Mouse (Mus musculus) kidney, adult 9 months (tissue): Measurements from ENCODE around the gene Mad1l1.

Experiments
- DNase-seq: peaks from one replicate; pipeline ENCODE4 v3.0.0; 2022

Gene Mad1l1

DNA sequence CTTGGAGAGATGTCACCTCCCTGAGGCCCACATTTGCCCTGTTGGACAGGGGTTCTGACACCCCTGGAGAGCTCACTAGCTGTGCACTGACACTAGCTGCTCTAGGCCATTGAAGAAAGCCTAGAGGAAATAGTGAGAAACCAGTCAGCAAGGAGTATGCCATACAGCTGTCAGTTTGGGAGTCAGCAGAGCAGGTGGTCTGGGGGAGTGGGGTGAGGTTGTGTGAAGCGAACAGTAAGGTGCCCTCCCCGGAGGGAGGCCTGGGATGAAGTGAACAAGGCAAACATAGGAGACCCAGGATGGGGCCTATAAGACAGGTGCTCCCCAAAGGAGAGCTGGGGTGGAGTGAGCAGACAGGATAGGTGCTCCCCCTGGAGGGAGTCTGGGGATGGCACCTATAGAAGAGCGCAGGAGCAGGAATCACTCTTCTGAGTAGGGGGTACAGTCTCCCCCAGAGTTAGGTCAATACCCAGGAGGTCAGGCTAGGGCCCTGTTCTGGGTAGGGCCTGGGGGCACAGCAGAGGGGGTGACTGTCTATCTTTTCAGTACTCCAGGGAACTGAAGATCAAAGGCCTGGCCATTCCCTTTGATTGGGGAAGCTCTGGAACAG is 279.2 kb downstream of the Mad1l1 start:
- peak; percentile 20 for DNase-seq

DNA sequence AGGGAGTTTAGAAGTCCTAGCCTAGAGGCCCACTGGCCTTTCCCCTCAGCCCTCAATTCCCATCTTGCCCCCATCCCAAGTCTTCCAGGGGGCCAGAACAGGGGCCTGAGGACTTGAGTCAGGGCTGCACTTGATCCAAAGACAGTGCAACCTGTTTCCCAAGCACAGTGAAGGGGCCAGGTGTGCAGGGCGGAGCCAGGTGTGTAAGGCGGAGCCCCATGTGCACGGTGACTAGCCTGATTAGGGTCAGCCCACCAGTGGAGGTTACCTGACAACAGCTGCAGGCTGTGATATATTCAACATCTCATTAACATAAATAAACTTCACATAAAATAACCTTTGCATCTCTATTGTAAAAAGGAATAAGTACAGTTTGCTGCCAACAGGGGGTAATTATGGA is 280.3 kb downstream of the Mad1l1 start:
- DNase-seq: no peak

DNA sequence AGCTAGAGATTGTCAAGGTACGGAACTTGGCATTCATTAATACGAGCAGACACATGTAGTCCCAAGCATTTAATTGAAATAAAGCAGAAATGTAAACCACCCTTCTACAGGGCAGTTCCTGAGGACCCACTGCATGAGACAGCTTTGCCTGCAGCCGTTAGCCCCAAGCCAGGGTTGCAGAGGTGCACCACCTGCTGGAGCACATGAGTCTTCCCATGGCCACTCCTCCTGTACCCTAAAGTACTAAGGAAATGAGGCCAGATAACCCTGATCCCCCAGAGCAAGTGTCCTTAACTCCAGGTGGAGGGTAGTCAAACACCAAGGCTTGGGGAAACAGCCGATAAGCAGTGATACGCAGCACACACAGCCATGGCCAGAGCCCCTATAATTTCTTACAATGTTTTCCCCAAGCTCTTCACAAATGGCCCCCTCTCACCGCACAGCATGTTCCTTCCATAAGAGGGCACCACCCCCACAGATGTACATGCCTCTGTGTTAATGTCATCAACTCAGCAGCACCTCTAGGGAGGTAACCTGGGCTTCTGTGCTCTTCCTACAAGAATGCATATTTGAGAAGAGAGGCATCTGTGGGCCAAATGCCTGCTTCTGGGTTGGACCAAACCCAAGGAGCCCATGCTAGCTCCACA is 283.6 kb downstream of the Mad1l1 start:
- DNase-seq: no peak

DNA sequence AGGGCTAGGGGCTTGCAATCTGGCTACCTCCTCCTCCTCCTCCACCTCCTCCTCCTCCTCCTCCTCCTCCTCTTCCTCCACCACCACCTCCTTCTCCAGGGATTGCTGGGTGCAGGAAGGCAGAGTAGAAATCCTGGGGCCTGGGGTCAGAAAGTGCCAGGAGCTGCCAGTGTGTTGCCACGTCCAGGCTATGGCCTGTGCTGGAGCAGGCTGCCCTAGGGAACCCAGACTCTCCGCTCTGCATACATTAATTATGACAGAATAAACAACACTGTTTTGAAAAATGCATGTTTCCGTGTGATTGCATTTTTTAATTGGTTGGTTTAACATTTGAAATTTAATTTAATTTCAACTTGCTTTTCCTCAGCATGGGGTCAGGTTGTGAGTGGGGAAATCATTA is 285.7 kb downstream of the Mad1l1 start:
- peak; percentile 40 for DNase-seq

DNA sequence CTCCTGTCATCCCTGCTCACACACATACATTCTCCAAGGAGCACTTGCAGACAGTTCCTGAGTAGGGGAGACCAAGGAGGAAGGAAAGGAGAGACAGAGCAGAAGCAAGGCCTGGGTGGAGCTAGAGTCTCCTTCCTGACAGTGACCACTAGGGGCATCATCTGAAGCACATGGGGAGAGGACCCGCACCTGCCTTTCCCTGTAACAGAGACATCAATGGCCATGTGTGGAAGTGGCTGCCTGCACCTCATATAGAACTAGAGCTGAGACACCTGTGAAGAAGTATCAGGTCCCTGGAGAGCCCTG is 286.4 kb downstream of the Mad1l1 start:
- DNase-seq: no peak

DNA sequence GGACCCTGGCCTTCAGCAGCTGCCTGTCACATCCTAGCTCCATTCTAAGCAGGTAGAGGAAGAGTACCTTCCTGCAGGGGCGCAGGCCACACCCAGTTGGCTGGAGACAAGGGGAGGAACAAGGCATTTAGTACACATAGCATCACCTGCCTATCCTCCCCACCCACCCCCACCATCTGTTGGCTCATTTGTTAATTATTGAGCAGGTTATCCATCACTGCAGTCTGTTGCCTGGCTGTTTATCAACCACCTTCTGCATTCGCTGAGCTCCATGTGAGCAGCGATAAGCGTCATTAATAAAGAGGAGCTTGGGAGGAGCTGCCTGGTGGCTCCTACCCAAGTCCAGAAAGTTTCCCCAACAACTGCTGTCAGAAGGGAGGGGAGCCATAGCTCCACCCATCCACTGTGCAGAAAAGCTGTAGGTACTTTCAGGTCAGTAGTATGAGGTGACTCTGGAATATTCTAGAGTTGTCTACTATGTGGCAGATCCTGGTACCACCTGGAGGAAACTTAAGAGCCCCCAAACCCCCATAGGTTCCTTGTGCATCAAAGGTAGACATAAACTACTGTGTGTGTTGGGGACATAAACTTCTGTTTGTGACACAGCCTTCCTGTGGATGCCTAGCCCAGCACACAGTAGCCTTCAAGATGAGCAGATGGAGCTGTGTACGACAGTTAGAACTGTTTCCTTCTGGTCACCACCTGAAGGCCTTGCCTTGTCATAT is 286.9 kb downstream of the Mad1l1 start:
- peak; percentile 55 for DNase-seq

DNA sequence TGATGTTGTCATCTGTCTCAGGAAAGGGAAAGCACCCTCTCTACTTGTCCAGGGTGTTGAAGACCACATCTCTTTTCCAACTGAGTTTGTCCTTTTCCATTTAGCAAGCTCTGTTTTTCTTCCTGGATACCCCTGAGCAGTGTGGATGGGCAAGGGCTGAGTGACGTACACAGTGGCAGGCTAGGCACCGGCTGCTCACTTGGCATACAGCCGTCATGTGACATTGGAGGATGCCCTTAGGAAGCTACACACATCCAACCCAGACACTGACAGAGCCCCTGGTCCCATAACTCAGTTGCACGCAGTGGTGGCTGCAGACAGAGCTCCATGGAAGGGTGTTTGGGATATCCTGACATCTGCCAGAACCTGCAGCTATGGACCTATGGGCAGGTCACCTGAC is 295.0 kb downstream of the Mad1l1 start:
- DNase-seq: no peak

DNA sequence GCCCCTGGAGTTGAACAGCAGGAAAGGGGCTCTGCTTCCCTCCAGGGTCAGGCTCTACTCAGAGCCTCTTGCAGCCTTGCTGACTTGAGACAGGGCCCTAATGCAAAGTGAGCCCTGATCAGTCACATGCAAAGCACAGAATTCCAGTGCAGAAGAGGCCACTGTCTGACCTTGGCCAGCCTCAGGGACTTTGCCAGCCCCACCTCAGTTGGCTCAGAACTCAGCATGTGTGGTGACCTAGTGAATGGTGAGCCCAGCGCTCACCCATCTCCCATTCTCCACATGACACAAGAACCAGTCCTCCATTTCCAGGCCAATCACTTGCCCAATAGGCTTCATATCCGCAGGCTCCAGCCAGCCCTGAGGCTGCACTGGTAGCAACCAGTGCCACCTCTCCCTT is 296.1 kb downstream of the Mad1l1 start:
- peak; percentile 36 for DNase-seq

DNA sequence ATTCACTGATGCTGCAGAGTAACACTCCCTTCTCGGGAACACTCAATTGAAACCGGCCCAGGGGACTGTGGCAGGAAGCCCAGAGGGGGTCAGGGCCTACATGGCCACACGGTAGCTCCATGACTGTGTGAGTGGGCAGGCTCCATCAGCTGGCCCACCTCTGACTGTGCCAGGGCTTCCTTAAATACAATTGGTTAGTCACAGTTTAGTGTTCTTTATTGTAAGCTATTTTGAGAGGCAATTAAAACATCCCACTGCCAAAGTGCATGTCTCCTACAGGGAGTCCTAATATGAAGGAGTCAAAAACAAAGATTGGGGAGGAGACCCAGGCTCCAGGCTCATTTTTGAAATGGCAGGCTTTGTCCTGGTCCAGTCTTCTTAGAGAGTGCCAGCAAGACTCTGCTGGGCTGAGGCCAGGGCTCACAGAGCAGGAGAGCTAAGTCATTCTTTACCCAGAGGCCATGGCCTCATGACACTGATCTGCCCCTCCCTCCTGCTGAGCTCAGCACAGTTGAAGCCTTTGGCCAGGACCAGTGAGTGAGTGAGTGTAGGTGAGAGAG is 297.3 kb downstream of the Mad1l1 start:
- DNase-seq: peak; percentile 91

DNA sequence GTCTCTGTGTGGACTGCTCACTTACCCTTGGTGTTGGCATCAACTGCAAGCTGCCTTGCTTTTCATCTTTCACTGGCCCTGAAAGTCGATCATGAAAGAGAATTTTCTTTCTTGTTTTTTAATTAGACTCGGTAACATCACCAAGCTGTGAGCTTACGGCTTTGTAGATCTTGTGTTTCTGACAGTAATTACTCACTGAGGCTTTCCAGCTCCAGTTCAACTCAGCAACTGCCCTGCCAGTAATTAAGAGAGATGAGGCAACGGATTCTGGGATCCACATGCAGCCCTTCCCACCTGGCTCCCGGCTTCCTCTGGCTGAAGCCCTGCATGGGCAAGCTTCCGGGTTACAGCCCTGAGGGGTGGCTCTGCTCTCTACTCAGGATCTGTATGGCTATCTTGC is 298.5 kb downstream of the Mad1l1 start:
- DNase-seq: no peak

DNA sequence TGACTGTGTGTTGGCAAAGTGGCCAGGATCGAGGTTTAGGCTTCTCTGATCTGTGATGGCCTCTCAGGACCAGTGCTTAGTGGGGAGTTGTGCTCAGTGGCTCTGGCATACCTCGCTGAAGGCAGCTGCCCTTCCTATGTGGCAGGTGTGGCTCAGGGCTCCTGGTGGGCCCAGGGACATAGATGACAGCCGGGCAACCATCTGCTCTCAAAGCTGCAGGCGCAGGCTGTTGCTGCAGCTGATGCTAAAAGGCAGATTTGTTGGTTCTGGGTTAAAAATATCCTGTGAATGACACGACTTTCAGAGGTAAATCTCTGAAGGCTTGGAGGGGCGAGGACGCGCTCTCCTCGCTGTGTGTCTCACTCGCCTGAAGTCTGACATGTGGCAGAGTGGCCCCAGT is 299.6 kb downstream of the Mad1l1 start:
- no peak for DNase-seq

DNA sequence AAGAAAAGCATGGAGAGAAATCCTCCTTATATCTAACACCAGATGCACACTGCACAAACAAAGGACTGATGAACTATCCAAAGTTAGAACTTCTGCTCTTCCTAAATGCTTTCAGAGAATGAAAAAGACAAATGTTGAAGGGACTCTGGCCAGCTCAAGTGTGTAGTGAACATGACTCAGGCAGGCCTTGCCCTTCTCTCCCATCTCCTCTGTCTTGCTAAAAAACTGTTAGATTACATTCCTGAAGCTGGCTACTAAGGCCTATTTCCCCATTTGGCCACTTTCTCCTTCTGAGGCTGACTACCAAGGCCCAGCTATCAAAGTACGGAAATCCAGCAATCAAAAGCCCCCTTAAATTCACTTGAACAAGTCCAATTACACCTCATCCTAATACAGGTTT is 301.7 kb downstream of the Mad1l1 start:
- no peak for DNase-seq

DNA sequence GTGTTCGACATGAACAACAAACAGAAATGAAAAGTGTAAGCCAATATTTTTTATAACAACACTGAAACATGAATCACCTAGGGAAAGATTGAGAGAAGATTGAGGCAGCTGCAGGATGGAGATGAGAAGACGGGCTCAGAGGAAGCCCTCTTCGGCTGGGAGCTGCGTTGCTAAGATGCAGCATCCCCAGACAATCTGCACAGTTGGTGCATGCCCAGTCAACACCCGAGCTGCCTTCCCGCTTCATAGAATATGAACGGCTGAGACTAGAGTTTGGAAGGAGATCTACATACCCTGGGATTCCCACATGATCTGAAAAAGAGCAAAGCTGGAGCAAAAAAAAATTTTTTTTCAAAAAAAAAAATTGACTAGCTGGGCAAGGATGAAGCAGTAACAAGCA is 302.6 kb downstream of the Mad1l1 start:
- no peak for DNase-seq

DNA sequence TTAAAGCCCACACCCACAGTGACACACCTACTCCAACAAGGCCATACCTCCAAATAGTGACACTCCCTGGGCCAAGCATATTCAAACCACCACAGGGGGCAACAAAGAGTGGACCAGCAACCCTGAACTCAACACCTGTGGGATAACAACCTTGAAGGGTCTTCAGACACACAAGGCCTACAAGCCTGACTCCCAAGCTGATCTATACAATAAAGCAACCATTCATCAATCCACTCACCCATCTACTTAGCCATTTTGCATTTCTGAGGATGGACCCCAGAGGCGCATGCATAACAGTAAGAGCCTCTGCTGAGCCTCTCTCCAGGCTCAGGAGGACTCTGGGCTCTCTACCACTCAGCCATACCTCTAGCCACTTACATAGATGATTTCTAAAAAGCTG is 304.5 kb downstream of the Mad1l1 start:
- DNase-seq: no peak

DNA sequence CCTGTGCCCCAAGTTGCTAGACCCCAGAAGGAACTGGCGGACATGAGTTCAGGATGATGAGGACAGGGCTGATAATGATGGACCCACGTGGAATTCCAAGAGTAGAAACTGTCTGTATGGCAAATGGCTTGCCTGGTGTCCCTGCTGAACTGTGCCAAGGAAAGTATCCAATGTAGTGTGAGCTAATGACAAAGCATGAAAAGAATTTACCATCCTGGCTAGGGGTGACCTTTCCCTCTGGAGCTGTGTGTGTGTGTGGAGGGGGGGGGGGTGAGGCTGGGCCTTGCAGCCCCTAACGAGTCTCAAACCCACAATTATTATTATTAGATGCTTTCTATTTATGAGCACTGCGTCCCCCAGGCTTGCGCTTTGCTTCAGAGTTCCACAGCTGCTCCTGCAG is 307.7 kb downstream of the Mad1l1 start:
- DNase-seq: no peak

DNA sequence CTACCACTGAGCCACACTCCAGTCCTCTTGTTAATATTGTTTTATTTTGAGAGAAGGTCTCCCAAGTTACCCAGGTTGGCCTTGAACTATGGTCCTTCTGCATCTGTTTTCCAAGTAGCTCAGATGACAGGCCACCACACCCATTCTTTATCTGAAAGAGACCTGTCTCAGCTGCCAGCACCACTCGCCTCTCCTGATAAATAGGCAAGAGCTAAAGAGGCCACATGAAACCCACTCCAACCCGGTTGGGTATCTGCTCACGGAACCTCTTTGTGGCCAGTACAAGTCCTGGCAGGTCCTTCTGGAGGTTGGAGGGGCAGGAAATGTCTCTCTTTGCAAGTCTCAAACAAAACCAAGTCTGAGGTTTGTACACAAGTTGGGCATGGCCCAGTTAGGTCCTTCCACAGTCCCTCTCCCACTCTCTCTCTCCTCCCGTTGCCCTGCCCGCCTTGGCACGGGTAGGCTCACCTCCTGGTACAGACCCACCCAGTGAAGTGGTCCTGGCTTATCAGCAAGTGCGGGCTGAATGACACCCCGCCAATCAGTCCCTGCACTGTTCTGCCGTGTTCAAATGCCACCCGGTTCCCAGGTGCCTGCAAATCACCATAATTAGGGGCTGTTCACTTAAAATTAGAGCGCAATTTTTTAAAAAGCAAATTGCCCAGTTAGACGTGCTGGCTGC is 308.9 kb downstream of the Mad1l1 start:
- no peak for DNase-seq

DNA sequence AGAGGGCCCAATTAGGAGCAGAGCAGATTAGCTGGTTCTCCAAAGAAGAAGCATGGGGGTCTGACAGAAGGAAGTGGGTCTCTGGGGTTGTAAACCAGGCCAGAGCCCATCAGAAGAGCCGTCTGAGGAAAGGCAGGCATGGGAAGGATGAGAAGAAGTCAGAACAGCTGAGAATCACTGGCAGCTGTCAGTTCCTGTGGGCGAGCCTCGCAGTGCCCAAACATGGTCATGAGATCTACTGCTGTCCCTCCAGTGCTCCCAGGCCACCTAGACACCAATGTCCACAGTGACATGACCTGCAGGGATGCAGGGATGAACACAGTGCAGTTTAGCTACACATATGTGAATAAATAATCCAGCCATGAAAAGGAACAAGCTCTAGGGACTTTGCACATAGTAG is 310.9 kb downstream of the Mad1l1 start:
- no peak for DNase-seq

DNA sequence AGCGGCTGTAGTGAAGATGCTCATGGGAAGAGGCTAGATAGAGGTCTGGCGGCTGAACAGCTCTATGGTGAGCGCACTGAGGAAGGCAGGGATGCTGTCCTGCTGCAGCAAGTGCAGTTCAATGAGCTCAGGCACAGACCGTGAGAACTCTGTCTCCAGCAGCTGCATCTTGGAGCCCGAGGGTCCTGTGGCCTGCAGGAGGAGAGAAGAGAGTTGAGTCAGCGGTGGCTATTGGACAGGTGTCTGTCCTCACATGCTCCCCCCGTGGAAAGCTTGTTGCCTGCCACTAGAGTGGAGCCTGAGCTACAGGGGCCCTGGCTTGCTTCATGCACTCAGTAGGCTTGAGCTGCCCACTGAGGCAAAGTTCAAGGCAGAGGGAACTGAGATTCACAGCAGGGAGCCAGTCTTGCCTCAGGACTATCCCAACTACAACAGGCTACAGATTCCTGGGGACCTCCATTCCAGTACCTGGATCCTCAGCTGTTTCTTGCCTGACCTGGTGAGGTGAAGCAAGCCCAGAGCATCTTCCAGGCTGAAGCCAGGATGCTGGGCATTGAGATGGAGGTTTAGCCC is 312.2 kb downstream of the Mad1l1 start:
- DNase-seq: no peak

DNA sequence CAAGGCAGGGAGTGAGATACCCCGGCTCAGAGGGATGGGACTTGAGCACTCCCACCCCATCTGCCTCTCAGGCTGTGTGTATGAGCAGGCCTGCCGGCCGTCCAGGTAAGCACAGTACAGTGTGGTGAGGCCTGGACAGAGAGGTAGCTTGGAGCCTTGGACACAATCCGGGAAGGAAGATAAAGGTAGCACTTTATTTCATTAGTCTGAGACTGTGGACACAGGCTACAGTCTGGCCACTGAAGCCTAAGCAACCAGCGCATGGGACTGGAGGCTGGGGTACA is 312.9 kb downstream of the Mad1l1 start:
- DNase-seq: no peak

DNA sequence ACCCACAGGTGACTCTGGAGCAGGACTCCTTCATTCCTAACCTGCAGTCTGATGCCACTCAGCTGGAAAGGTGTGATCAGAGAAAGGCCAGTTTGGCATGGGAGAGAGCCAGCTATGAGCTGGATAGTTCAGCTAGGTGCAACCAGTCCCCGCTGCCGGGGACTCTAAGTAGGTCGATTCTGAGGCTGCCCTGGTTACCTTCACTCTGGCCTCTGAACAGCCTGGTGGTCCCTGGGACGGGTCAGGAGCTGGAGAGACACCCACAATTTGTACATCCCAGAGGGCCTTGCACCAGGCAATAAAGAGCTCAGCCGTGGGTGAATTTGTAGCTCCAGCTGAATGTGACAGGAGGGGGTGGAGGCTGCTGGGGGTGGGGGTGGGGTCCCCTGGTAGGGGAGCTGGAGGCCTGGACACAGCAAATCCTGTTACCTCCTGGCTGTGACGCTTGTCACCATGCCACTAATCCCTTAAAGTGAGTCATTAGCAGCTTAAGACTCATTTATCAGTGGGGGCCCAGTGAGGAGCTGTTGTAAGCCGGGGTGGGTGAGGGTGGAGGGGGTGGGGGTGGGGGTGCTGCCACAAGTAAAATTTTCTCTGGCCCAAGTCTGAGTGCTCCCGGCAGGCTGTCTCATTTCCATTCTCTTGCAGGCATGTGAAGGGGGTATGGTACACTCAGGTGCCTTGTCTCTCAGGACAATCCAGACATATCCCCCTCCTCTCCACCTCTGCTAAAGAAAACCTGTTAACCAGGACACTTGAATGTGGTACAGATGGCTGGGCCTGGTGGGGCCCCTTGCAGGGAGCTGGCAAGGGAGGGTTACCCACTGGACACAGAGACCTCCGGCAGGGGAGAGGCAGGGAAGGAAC is 313.5 kb downstream of the Mad1l1 start:
- no peak for DNase-seq

DNA sequence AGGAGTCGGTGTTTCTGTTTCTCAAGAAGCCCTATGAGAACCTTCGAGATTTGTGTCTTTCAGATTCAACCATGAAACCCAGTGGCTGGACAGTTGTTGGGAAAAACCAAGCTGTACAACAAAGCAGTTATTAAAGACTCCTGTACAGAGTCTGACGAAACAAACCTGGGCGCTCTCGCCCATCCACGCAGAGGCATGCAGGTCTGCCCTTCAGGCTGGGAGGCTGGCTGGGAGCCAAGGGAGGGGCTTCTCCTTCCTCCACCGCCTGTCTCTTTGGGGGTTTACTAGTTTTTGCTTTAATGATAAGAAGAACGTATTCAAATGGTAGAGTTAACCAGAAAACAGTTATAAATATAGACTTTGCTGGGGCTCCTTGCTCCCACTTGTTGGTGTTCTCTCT is 314.5 kb downstream of the Mad1l1 start:
- no peak for DNase-seq

DNA sequence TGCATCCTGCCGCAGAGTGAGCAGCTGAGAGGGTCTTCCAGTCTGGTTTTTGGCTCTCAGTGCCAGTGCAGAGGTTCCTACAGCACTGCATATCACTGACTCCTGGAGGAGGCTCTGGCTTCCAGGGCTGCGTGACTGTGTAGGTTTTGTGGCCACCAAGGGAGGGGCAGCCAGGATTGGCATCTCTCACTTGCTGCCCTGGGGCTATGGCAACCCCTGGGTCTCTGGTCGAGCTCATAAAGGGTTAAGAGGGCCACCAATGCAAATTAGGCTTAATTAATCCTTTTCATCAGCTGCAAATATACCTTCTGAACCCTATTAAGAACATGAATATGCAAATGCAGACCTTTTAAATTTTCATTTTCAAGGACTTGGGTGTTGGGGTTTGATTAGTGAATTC is 318.8 kb downstream of the Mad1l1 start:
- no peak for DNase-seq

DNA sequence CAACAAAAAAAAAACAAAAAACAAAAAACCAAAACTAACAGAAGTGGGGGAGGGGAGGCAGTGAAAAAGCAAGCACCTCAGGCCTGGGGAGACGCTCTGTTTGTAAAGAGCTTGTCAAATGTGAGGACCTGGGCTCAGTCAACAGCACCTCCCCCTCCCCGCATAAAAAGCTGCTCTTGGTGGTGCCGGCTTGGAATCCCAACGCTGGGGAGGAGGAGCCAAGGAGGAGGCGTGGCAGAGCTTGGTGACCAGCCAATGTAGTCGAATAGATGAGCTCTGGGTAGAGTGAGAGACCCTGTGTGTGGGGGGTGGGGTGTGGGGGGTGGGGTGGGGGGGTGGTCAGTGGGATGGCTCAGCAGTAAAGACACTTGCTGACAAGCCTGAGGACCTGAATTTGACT is 322.4 kb downstream of the Mad1l1 start:
- no peak for DNase-seq
